Mouse (Mus musculus) lung, postnatal 0 days (tissue): ENCODE results near the gene Cntn4.

Experiments
- CTCF ChIP-seq: IDR thresholded peaks from 2 replicates; pipeline ENCODE4 v1.5.1; 2016; ENCODE audit warnings: antibody characterized with exemption, mild to moderate bottlenecking
- EP300 ChIP-seq: IDR thresholded peaks from 2 replicates; pipeline ENCODE4 v1.6.1; 2016; ENCODE audit warnings: antibody characterized with exemption, mild to moderate bottlenecking, control low read depth

DNA sequence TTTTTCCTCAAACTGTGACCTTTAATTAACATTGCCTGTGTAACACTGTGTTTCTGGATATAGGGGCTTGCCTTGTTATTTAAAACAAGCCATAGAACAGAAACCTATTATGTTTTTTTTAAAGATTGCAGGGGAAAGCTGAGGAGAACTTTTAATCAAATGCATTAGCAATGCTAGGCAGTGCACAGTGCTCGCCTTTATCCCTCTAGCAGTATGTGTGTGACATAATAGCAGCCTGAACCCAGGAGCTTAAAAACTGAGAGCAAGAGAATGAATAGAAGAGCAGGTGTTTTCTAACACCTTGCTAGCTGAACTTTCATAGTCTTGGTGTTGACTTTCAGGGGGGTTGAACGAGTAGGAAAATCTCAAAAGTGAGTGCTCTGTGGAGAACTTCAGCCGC is 672.6 kb downstream of the Cntn4 start:
- TF ChIP-seq CTCF (no peak), EP300 (no peak)
